Mouse (Mus musculus) liver, adult 2 months (tissue): Measurements from ENCODE around the gene Pdcd7.

Experiments
- CTCF ChIP-seq: fragments of 200-500 bp; IDR thresholded peaks from 2 replicates; pipeline ENCODE4 v1.5.1; 2011; ENCODE audit warnings: low read depth, low read length, control low read depth
- POLR2A ChIP-seq: fragments of 200-500 bp; IDR thresholded peaks from 2 replicates; pipeline ENCODE4 v1.6.1; 2011; ENCODE audit warnings: low read length, control low read depth; ENCODE audit not compliant: insufficient read depth; ENCODE audit errors: extremely low read depth

- TF ChIP-seq CTCF (peak; percentile 41), POLR2A (no peak)
Measured at GRCm38 (mm10) chr9:65372449-65372848, 26.5 kb downstream of the Pdcd7 start.
